Mouse (Mus musculus) fat pad, adult 2 months (tissue): ENCODE measurements at regions not wholly inside any gene's neighbourhood (a gene's known extent, or its start where the extent isn't known, plus 50 kb on each side); places are given as distances from the start of the nearest gene placed in this dataset.

ENCODE experiments used
- DNase-seq: peaks from one replicate; pipeline ENCODE4 v3.0.0-alpha.2; 2011; ENCODE audit warnings: low read depth, low spot score; ENCODE audit errors: extremely low read depth

- DNase-seq = no peak
Measured at GRCm38 (mm10) chr13:72937246-72937645, 308.6 kb downstream of the Irx2 start.

GRCm38 (mm10) chr13:72938156-72938874 lies 309.7 kb downstream of the Irx2 start:
- DNase-seq = no peak

GRCm38 (mm10) chr13:72947374-72948165 lies 312.7 kb upstream of the Irx4 start:
- DNase-seq = no peak

- no peak for DNase-seq
Measured at GRCm38 (mm10) chr13:72958616-72959518, 301.4 kb upstream of the Irx4 start.

GRCm38 (mm10) chr13:72961291-72961690 lies 299.0 kb upstream of the Irx4 start:
- DNase-seq = no peak

GRCm38 (mm10) chr13:72972165-72972564 lies 288.1 kb upstream of the Irx4 start:
- DNase-seq = no peak

GRCm38 (mm10) chr13:72972894-72973293 lies 287.4 kb upstream of the Irx4 start:
- DNase-seq = no peak

- no peak for DNase-seq
Measured at GRCm38 (mm10) chr13:72977213-72977612, 283.1 kb upstream of the Irx4 start.

GRCm38 (mm10) chr13:72977971-72978370 lies 282.3 kb upstream of the Irx4 start:
- DNase-seq = no peak

GRCm38 (mm10) chr13:72978966-72979365 lies 281.3 kb upstream of the Irx4 start:
- no peak for DNase-seq

GRCm38 (mm10) chr13:72992589-72993409 lies 267.5 kb upstream of the Irx4 start:
- no peak for DNase-seq

- no peak for DNase-seq
Measured at GRCm38 (mm10) chr13:72993410-72993858, 266.8 kb upstream of the Irx4 start.

GRCm38 (mm10) chr13:72994538-72994937 lies 265.7 kb upstream of the Irx4 start:
- no peak for DNase-seq

GRCm38 (mm10) chr13:73008856-73009546 lies 251.3 kb upstream of the Irx4 start:
- no peak for DNase-seq

GRCm38 (mm10) chr13:73009547-73010475 lies 250.5 kb upstream of the Irx4 start:
- no peak for DNase-seq

GRCm38 (mm10) chr13:73019181-73019580 lies 241.1 kb upstream of the Irx4 start:
- DNase-seq = no peak

GRCm38 (mm10) chr13:73031217-73031616 lies 229.1 kb upstream of the Irx4 start:
- no peak for DNase-seq

- no peak for DNase-seq
Measured at GRCm38 (mm10) chr13:73033055-73033454, 227.2 kb upstream of the Irx4 start.
